Mouse (Mus musculus) heart, embryonic 15.5 days (tissue): Measurements from ENCODE around the gene Med18. TPM values are rescaled to one million over a fixed set of nuclear protein-coding genes. Genes with fewer than 3 reads are reported as not detected.

Experiments
- ATAC-seq: fragments of 200-750 bp; cut with Nextera tagmentation; replicated peaks from 2 replicates; pipeline ENCODE4 v1.8.0; 2017; ENCODE audit warnings: low read depth, moderate TSS enrichment; ENCODE audit not compliant: insufficient number of reproducible peaks, insufficient read depth, low FRiP score
- H3K27ac ChIP-seq: fragments of 300-500 bp; sonication (generic); 2 replicates; pipeline ENCODE4 v1.5.1; 2015; ENCODE audit warnings: mild to moderate bottlenecking, inconsistent platforms
- H3K27me3 ChIP-seq: fragments of 300-500 bp; sonication (generic); 2 replicates; pipeline ENCODE4 v1.6.1; 2015; ENCODE audit warnings: inconsistent platforms
- H3K36me3 ChIP-seq: fragments of 300-500 bp; sonication (generic); 2 replicates; pipeline ENCODE4 v1.6.1; 2015; ENCODE audit warnings: mild to moderate bottlenecking, inconsistent platforms
- H3K4me1 ChIP-seq: fragments of 300-500 bp; sonication (generic); replicated peaks from 2 replicates; pipeline ENCODE4 v1.6.1; 2015; ENCODE audit warnings: inconsistent platforms
- H3K4me2 ChIP-seq: fragments of 300-500 bp; sonication (generic); 2 replicates; pipeline ENCODE4 v1.6.1; 2015; ENCODE audit warnings: inconsistent platforms, mild to moderate bottlenecking, moderate library complexity
- H3K4me3 ChIP-seq: fragments of 300-500 bp; sonication (generic); 2 replicates; pipeline ENCODE4 v1.5.1; 2015; ENCODE audit warnings: mild to moderate bottlenecking, inconsistent platforms
- H3K9ac ChIP-seq: fragments of 300-500 bp; sonication (generic); 2 replicates; pipeline ENCODE4 v1.6.1; 2015; ENCODE audit warnings: mild to moderate bottlenecking, inconsistent platforms
- H3K9me3 ChIP-seq: fragments of 300-500 bp; sonication (generic); replicated peaks from 2 replicates; pipeline ENCODE4 v1.6.1; 2016; ENCODE audit warnings: inconsistent platforms
- WGBS: fragments of 180-500 bp; shearing (Covaris S2); methylation state at CpG from one replicate; pipeline ENCODE4 v1.1.7; 2015; ENCODE audit warnings: mixed read lengths; 5-methylcytosine and 5-hydroxymethylcytosine counted together
- polyA plus RNA-seq: library from polyadenylated mRNA; unstranded; fragments of >200 nt; fragmentation: Nextera tagmentation; extraction: Ambion mirVana; gene quantifications from 2 replicates; pipeline ENCODE4 v1.2.1, GENCODE M21; 2015

Med18 gene
- polyA plus RNA-seq, 1 experiment from 2014 or later, result 13.8 TPM

DNA sequence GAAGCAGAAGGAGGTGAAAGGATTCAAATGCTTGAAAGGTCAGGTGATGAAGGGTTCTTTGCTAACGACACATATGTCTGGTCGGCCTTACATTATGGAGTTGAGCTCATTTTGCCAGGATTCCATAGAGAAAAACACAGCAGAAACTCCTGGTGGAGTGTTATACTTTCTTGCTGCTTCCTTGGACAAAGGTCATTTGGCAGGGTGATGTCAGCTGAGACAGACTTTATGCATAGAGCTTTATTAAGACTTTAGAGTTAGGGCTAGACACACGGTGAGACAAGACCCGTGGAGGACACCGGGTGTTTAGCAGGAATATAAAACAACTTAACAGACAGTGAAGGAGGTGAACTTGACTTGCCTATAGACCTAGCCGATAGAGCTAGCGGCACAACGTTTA, 14.1 kb upstream of the Med18 start:
- no peaks in the 10 kb centered on the region for H3K36me3 ChIP-seq
- H3K9ac ChIP-seq, result no peak overlapping the region
- H3K9me3 ChIP-seq, result no peaks in the 10 kb centered on the region
- 87% methylated on average over 8 of the region's 8 CpGs for WGBS
- no peak overlapping the region for H3K4me3 ChIP-seq
- no peaks in the 10 kb centered on the region for H3K27me3 ChIP-seq
- H3K27ac ChIP-seq, result no peak overlapping the region
- no peak for ATAC-seq
- no peak overlapping the region for H3K4me2 ChIP-seq
- H3K4me1 ChIP-seq, result no peaks in the 10 kb centered on the region

DNA sequence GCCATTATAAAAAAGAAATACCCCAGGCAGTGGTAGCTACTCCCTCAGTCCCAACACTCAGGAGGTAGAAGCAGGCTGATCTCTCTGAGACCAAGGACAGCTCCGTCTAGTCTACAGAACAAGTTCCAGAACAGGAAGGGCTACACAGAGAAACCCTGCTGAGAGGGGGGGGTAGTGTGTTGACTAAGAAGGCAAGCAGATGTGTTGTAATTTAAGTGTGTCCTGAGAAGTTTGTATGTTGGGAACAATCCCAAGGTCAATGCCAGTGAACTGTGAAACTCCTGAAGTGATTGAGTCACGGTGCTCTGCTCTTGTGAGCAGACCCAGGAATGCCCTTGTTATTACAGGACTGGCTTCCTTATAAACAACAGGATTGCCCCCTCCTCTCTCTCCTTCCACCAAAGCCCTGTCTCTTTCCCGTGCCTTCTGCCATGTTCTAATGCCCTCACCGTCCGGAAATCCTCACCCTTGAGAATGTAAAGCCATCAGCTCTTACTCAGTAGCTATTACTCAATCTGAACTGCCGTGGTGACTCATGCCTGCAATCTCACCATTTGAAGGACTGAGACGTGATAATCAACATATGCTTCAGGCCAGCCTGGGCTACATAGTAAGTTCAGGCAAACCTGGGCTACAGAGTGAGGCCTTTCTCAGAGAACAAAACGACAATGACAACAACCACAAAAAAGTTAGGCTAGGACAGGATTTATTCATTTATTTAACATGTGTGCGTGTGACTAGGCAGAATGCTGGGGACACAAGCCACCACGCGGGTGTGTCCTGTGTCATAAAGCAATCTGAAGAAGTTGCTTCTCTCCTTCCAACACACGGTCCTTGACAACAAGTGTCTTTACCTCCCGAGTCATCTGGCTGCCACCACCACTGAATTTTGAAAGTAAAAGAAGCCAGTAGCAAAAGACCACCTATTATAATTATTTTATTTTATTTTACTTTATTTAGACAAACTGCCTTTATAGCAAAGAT, 12.5 kb upstream of the Med18 start:
- H3K4me1 ChIP-seq, result no peaks in the 10 kb centered on the region
- 68% methylated on average over 13 of the region's 13 CpGs for WGBS
- no peak for ATAC-seq
- H3K9ac ChIP-seq, result no peak overlapping the region
- H3K4me2 ChIP-seq, result no peak overlapping the region
- H3K27ac ChIP-seq, result no peak overlapping the region
- H3K36me3 ChIP-seq, result no peaks in the 10 kb centered on the region
- H3K27me3 ChIP-seq, result no peaks in the 10 kb centered on the region
- no peak overlapping the region for H3K4me3 ChIP-seq
- no peaks in the 10 kb centered on the region for H3K9me3 ChIP-seq

DNA sequence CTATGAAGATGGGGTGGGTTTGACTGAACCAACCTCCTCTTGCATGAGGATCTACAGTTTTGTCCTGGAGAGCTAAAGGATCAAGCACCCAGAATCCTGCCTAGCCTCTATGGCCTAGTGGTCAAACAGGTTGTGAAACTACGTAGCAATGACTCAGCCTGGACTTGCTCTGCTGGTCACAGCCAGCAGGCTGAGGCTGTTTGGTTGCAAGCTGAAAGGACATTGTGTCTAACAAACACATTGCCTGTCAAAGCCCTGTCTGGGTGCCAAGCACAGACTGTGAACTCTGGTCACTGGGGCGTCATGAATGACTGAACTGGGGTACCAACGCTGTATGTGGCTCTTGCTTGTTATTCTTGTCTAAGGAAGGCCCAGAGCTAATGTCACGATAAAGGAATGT, 10.9 kb upstream of the Med18 start:
- Histone ChIP-seq H3K27me3 (no peaks in the 10 kb centered on the region), H3K4me3 (no peak overlapping the region), H3K36me3 (no peaks in the 10 kb centered on the region), H3K9me3 (no peaks in the 10 kb centered on the region), H3K27ac (no peak overlapping the region), H3K4me1 (no peaks in the 10 kb centered on the region), H3K4me2 (no peak overlapping the region), H3K9ac (no peak overlapping the region)
- ATAC-seq, result no peak
- 70% methylated on average over 4 of the region's 4 CpGs for WGBS

DNA sequence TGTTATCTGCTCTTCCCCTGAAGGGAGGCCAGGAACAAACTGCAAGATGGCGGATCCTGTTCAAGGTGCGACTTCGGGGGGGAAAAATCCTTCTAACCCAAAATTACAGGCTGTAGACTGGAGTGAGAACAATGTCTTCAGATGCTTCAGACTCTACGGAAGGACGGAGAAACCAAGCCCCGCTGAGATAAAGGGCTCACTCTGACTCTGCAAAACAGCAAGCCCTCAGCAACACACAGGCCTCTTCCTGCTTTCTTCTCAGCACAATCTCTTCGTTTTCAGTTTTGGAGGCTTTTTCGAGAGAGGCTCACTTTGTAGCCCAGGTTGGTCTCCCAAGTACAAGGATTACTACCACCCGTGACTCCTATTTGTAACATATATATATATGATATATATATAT, 9.7 kb upstream of the Med18 start:
- ATAC-seq, result no peak
- WGBS, result 82% methylated on average over 9 of the region's 9 CpGs

DNA sequence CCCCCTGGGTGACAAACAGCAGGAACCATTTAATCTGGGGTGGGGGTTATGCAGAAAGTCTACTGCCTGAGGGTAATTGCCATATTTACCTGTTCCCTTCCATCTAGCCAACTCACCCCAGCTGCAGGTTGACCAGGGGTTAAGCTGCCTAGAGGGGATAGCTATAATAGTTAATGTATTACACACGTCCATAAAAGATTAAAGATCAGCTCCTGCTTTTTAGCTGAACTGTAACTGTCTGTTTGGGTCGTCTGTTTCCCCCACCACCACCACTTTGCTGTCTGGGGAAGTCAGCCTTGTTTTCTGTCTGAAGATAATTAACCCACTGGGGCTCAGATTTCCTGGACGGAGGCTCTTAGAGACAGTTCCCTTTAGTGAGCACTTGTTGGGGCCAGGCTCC, 6.2 kb upstream of the Med18 start:
- Histone ChIP-seq H3K27me3 (no peaks in the 10 kb centered on the region), H3K36me3 (no peaks in the 10 kb centered on the region), H3K9ac (no peak overlapping the region), H3K4me1 (no peaks in the 10 kb centered on the region), H3K4me3 (no peak overlapping the region), H3K4me2 (no peak overlapping the region), H3K27ac (no peak overlapping the region), H3K9me3 (no peaks in the 10 kb centered on the region)
- 19% methylated on average over 3 of the region's 3 CpGs for WGBS
- ATAC-seq, result no peak

More for the DNA sequence above, 9.7 kb upstream of the Med18 start:
- Histone ChIP-seq H3K4me2 (no peak overlapping the region), H3K4me1 (no peaks in the 10 kb centered on the region), H3K27ac (no peak overlapping the region), H3K4me3 (no peak overlapping the region), H3K36me3 (no peaks in the 10 kb centered on the region), H3K9me3 (no peaks in the 10 kb centered on the region), H3K27me3 (no peaks in the 10 kb centered on the region), H3K9ac (no peak overlapping the region)

DNA sequence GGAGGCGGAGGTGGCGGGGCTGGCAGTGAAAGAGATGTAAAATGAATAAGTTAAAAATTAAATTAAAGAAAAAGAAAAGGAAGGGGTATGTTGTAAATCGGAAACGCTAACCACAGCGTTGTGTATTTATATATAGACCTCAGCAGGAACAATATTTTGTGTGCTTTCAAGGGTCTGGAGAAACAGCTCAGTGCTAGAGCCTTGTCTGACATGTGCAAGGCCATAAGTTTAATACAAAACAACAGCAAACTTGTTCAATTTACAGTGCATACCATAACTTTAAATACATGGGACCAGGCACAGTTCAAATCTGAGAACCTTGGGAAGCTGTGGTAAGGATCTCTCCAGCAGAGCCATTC, 513 bp upstream of the Med18 start:
- Histone ChIP-seq H3K4me1 (peaks cover 23% of the 10 kb centered on the region), H3K9ac (peak overlapping the region; percentile 76; the same call in 1 of the 2 replicates), H3K36me3 (peaks cover 12% of the 10 kb centered on the region), H3K27me3 (no peaks in the 10 kb centered on the region), H3K27ac (peak overlapping the region; percentile 58), H3K4me3 (peak overlapping the region; percentile 78), H3K9me3 (no peaks in the 10 kb centered on the region), H3K4me2 (peak overlapping the region; percentile 74)
- ATAC-seq, result no peak
- 2% methylated on average over 5 of the region's 5 CpGs for WGBS

DNA sequence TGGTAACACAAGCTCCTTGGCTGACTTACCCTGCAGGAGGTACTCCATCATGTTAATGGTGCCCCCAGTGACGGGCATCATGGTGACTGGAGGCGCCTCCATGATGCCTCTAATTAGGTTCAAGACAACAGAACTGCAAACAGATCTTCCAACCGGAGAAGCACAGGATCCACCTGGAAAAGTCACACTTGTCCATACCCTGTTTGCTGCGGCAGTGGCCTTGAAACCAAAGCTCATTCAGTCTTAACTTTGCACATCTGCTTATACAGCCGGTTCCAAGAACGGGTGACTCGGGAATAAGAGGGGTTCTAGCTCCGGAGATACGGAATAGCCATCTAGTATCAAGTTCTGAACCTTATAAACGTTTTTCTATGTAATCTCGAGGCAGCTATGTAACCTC, 885 bp downstream of the Med18 start:
- no peaks in the 10 kb centered on the region for H3K27me3 ChIP-seq
- no peak overlapping the region for H3K27ac ChIP-seq
- peaks cover 23% of the 10 kb centered on the region for H3K4me1 ChIP-seq
- WGBS, result 8% methylated on average over 11 of the region's 11 CpGs
- peaks cover 21% of the 10 kb centered on the region for H3K36me3 ChIP-seq
- ATAC-seq, result no peak
- peak overlapping the region; percentile 76 for H3K9ac ChIP-seq
- H3K4me2 ChIP-seq, result peak overlapping the region; percentile 74
- H3K9me3 ChIP-seq, result no peaks in the 10 kb centered on the region
- peak overlapping the region; percentile 78 for H3K4me3 ChIP-seq

DNA sequence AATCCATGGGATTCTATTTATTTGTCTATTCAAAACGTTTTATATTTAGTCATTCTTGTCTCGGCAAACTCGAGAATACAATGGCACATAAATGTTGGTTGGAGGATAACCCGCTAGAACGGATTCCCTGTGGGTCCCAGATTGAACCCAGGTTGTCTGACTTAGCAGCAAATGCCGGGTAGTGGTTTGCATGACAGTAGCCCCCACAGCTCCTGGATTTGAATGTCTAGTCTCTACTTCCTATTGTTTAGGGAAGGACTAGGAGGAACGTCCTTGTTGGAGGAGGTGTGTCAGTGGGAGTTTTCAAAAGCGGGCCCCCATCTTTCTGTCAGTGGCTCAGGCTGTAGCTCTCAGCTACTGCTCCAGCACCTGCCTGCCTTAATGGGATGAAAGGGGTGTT, 3.5 kb downstream of the Med18 start:
- ATAC-seq, result no peak

DNA sequence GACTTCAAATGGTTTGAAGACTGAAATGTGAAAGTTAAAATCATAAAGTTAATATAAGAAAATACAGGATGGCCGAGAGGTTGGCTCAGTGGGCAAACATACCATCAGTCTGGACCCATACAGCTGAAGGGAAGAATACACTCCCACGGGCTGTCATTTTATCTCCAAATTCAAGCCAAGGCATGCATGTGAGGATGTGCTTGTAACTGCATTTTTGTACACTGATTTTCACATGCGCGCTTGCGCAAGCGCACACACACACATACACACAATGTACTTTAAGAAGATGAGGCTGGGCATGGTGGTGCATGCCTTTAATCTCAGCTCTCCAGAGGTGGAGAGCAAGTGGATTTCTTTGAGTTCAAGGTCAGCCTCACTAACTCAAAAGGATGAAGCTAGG, 8.2 kb downstream of the Med18 start:
- Histone ChIP-seq H3K27me3 (no peaks in the 10 kb centered on the region), H3K27ac (no peak overlapping the region), H3K4me1 (no peaks in the 10 kb centered on the region), H3K4me2 (no peak overlapping the region), H3K9ac (no peak overlapping the region), H3K9me3 (no peaks in the 10 kb centered on the region), H3K36me3 (peaks cover 25% of the 10 kb centered on the region), H3K4me3 (no peak overlapping the region)
- ATAC-seq, result no peak
- 90% methylated on average over 6 of the region's 6 CpGs for WGBS

More for the DNA sequence above, 3.5 kb downstream of the Med18 start:
- Histone ChIP-seq H3K27me3 (no peaks in the 10 kb centered on the region), H3K4me2 (no peak overlapping the region), H3K4me3 (no peak overlapping the region), H3K9ac (no peak overlapping the region), H3K9me3 (no peaks in the 10 kb centered on the region), H3K36me3 (peaks cover 25% of the 10 kb centered on the region), H3K4me1 (peaks cover 23% of the 10 kb centered on the region), H3K27ac (no peak overlapping the region)
- 85% methylated on average over 8 of the region's 8 CpGs for WGBS

DNA sequence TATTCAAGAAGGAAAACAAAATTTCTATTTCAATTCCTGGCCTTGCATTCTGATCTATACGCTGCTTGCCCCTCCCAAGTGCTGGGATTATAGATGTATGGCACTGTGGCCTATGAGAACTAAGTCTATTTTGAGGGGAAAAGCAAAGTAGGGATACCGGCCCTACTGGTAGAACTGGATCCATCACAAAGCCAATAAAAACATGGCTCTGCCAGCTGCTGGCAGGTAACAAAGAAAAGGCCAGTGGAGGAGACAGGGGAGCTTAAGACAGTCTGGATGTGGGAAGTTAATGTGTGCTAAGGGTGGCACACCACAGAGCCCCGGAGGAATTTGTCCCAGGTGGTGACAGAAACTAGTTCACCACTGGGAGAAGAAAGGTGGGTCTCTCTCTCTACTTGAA, 8.6 kb downstream of the Med18 start:
- Histone ChIP-seq H3K4me3 (no peak overlapping the region), H3K9me3 (no peaks in the 10 kb centered on the region), H3K9ac (no peak overlapping the region), H3K27ac (no peak overlapping the region), H3K4me1 (no peaks in the 10 kb centered on the region), H3K27me3 (no peaks in the 10 kb centered on the region), H3K4me2 (no peak overlapping the region), H3K36me3 (peaks cover 22% of the 10 kb centered on the region)
- 72% methylated on average over 3 of the region's 3 CpGs for WGBS
- ATAC-seq, result no peak

DNA sequence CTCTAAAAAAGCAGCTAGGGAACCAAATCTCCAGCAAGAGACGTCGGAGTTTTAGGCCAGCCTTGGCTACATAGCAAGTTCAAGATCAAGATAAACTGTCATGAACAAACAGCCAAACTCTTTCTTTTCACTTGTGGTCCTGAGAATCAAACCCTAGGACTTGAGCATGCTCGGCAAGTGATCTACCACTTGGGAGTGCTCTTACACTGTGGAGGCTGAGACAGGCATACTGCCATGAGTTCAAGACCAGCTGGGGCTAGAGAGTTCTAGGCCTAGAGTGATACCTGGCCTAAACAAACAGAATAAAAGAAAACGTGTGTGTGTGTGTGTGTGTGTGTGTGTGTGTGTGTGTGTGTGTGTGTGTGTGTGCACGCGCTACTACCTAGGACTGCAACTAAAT, 9.5 kb downstream of the Med18 start:
- H3K4me3 ChIP-seq, result no peak overlapping the region
- H3K9me3 ChIP-seq, result no peaks in the 10 kb centered on the region
- WGBS, result 79% methylated on average over 6 of the region's 6 CpGs
- no peaks in the 10 kb centered on the region for H3K27me3 ChIP-seq
- peaks cover 13% of the 10 kb centered on the region for H3K36me3 ChIP-seq
- H3K4me1 ChIP-seq, result no peaks in the 10 kb centered on the region
- H3K9ac ChIP-seq, result no peak overlapping the region
- H3K4me2 ChIP-seq, result no peak overlapping the region
- no peak for ATAC-seq
- H3K27ac ChIP-seq, result no peak overlapping the region

DNA sequence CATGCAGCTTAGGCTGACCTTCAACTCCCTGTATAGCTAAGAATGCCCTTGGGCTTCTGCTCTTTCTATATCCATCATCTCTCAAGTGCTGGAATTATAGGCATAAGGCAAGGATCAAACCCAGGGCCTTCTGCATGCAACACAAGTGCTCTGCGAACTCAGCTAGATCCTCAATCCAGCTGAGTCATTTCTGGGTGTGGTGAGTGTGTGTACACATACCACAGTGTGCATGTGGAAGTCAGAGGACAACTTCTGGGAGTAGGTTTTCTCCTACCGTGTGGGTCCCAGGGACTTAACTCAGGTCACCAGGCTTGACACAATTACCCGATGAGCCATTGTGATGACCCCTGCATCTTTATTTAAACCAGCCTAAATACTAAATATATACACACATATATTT, 13.9 kb downstream of the Med18 start:
- Histone ChIP-seq H3K36me3 (no peaks in the 10 kb centered on the region), H3K9me3 (no peaks in the 10 kb centered on the region), H3K4me3 (no peak overlapping the region), H3K9ac (no peak overlapping the region), H3K4me1 (no peaks in the 10 kb centered on the region), H3K27ac (no peak overlapping the region), H3K4me2 (no peak overlapping the region), H3K27me3 (no peaks in the 10 kb centered on the region)
- no peak for ATAC-seq
- WGBS, result 79% methylated on average over 3 of the region's 3 CpGs
